Mouse (Mus musculus) small intestine, adult 10 weeks (tissue): ENCODE results near the gene Ror2. TPM values are rescaled to one million over a fixed set of nuclear protein-coding genes. Genes with fewer than 3 reads are reported as not detected.

Source experiments
- polyA plus RNA-seq: library from polyadenylated mRNA; stranded (reverse); fragments of 350-450 nt; fragmentation: Illumina TruSeq; extraction: RNeasy Lipid Tissue Mini Kit (QIAGEN cat#74804); gene quantifications from one replicate; pipeline ENCODE4 v1.2.3, GENCODE M21; 2014; ENCODE audit warnings: low replicate concordance

Ror2 gene
- 1.1 TPM for polyA plus RNA-seq

GRCm38 (mm10) chr13:53285756-53286361 lies at the start of gene Ror2:
Gene Ror2, minus strand, starts transcription at chr13:53286124.

Other genes starting within 250 kb of the Ror2 start
- gene Sptlc1, start 91.3 kb upstream of the Ror2 start, polyA plus RNA-seq = 47.3 TPM
- not detected for gene Msx2, start 186.9 kb upstream of the Ror2 start, polyA plus RNA-seq